Mouse (Mus musculus): Measurements from ENCODE around the gene Gpr108.

GRCm38 (mm10) chr17:57246663-57247392 is 1.4 kb downstream of the Gpr108 start:
- TF ChIP-seq CTCF (IDR thresholded peaks at IDR 0.05; ENCODE audit: low read depth) (peak; percentile 46), EP300 (IDR thresholded peaks at IDR 0.05; ENCODE audit: low read depth) (no peak)
